Mouse (Mus musculus) cerebral cortex, adult 2 months (tissue): ENCODE results near the gene Ndufs8.

Source experiments
- WGBS: fragments of 180-500 bp; shearing (Covaris S2); methylation state at CpG from one replicate; pipeline ENCODE4 v1.1.7; 2018; 5-methylcytosine and 5-hydroxymethylcytosine counted together

Gene Ndufs8

GRCm38 (mm10) chr19:3930262-3931057 lies 17.9 kb upstream of the Ndufs8 start:
- WGBS, result 70% methylated on average over 21 of the region's 21 CpGs

GRCm38 (mm10) chr19:3929211-3929941 lies 16.8 kb upstream of the Ndufs8 start, which contains the start of gene Aldh3b1:
Aldh3b1 (minus strand) TSS chr19:3929808.
- 30% methylated on average over 12 of the region's 12 CpGs for WGBS

GRCm38 (mm10) chr19:3928779-3929178 lies 16.2 kb upstream of the Ndufs8 start:
- WGBS, result 63% methylated on average over 4 of the region's 4 CpGs

GRCm38 (mm10) chr19:3927989-3928388 lies 15.4 kb upstream of the Ndufs8 start:
- 89% methylated on average over 4 of the region's 4 CpGs for WGBS

GRCm38 (mm10) chr19:3926685-3927084 lies 14.1 kb upstream of the Ndufs8 start:
- 74% methylated on average over 6 of the region's 6 CpGs for WGBS

DNA sequence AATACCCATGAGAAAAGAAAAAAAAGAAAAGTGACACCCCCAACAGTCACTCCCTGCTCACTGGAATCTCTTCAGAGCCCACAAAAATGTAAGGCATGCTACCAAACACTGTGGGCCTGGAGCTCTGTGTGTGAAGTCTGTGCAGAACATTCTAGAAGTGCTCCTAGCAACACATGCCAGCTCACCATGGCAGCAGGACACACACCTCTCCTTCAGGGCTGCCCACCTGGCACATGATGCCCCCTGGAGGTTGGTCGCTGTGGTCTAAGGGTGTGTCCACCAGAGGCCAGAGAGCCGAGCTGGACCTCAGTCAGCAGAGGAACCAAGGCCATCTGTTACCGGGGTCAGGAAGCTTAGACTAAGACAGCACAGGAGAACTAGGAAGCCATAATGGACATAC lies 13.7 kb upstream of the Ndufs8 start:
- 74% methylated on average over 3 of the region's 3 CpGs for WGBS

DNA sequence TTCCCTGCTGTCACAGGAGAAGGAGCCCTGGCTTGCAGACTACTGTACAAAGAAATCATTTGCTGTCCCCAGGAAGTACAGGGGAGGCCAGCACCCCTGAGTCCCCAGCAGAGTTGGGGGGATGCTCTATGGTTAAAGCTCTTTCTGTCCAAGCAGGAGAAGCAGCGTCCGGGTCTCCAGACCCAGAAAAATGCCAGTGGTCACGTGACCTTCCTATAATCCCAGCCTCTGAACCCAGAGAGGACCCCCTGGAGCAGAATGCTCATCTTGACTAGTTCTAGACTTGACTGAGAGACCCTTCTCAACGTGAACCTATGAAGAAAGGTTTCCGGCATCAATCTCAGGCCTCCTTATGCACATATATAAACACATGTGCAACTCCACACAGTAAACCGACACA lies 13.3 kb upstream of the Ndufs8 start:
- WGBS, result 92% methylated on average over 6 of the region's 6 CpGs

DNA sequence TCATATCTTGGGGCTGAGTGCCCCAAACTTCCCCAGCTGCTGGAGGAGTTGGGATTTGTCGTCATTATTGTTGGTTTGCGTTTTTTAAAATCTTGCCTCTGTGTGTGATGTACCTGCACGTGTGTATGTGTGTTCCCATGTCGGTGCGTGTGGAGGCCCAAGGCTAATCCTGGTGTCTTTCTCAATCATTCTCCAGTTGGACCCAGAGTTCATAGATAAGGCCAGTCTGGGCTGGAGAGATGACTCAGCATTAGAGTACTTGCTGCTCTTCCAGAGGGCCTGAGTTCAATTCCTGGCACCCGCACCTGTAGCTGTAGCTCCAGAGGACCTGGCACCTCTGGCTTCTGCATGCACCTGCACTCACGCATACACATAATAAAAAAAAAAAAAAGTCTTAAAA lies 12.3 kb upstream of the Ndufs8 start:
- whole genome bisulfite sequencing, result 97% methylated on average over 7 of the region's 7 CpGs

DNA sequence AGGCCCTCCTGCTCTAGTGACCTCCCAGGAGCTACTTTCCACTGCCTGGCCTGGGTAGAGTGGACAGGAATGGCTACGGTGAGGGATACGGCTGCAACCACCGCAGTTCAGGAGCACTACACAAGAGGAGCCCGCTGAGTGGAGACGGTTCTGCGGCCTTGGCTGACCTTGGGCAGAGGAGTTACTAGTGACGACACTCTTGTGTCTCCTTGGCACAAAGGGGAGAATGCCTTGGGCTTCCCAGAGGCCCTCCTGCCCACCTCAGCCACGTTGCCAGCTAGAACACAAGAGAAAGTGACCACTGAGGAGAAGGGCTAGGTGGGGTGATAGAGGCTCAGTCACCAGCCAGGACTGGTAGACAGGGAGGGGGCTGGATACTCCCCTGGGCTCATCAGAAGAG lies 11.6 kb upstream of the Ndufs8 start:
- 82% methylated on average over 8 of the region's 8 CpGs for WGBS

GRCm38 (mm10) chr19:3923586-3923985 lies 11.0 kb upstream of the Ndufs8 start:
- WGBS, result 60% methylated on average over 13 of the region's 13 CpGs

DNA sequence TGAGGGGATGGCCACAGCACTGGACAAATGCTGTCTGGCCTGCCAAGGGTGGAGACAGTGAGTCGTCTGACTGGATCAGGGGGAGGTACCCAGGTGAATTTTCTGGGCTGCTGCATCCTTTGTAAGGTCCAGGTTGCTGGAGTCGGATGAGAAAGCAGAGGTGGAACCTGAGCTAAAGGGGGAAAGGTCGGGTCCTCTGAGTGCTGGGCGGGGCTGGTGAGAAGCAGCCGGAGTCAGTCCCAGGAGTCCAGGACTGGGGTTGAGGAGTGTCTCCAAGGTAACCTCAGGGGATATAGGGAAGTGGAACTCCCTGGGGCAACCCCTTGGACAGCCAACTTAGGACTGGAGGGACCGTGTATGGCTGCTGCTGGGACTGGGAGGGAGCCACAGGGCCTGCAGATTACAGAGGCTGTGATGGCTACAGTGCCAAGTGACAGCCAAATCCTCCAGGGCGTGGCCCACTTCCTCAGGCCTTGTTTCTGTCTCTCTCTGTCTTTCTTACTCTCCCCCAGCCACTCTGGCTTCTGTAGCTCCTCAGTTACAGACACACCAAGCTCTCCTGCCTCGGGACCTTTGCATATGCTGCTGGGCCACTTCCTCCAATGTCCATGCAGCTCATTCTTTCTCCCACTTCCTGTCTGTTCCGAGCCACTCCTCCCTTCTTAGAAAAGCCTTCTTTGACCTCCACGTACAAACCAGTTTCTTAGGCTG lies 10.2 kb upstream of the Ndufs8 start:
- WGBS, result 66% methylated on average over 10 of the region's 10 CpGs

GRCm38 (mm10) chr19:3916727-3917126 lies 4.2 kb upstream of the Ndufs8 start:
- 80% methylated on average over 11 of the region's 11 CpGs for WGBS

- WGBS, result 83% methylated on average over 5 of the region's 5 CpGs
Observed at GRCm38 (mm10) chr19:3914535-3914934, 2.0 kb upstream of the Ndufs8 start.

DNA sequence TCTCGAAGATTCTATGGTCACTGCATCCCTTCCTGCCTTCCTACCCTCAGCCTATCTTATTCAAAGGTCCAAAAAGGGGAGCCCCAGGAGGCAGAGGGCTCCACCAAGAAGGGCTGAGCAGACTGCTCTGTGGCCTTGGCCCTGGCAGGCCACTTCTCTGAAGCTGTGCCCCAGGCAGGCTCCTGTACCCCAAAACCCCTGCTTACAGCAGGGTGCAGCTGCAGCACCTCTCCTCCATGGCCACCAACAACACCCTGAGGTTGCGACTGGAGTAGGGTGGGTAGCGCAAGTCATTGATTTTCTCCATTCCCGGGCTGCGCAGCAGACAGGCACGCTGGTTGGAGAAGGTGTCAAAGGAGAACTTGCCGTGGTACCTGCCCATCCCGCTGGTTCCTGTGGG lies 1.1 kb upstream of the Ndufs8 start:
- WGBS, result 85% methylated on average over 8 of the region's 8 CpGs

DNA sequence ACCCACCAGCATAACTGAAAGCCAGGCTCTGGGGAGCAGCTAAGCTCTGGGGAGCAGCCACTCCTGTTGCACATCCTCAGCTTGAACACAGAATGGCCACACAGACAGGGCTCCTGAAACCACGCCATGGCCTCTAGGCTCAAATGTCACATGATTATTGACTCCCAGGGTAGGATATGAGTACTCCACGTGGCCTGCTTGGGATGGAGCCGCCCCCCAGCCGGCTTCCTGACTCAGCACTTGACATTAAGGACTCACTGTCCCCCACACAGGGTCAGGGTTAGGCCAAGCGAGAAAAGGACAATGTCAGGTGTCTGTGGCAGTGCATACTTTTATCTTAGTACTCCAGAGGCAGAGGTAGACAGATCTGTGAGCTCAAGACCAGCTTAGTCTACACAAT lies 2.4 kb downstream of the Ndufs8 start:
- WGBS, result 77% methylated on average over 5 of the region's 5 CpGs

GRCm38 (mm10) chr19:3907876-3908660 lies 4.5 kb downstream of the Ndufs8 start:
- 66% methylated on average over 8 of the region's 8 CpGs for WGBS

DNA sequence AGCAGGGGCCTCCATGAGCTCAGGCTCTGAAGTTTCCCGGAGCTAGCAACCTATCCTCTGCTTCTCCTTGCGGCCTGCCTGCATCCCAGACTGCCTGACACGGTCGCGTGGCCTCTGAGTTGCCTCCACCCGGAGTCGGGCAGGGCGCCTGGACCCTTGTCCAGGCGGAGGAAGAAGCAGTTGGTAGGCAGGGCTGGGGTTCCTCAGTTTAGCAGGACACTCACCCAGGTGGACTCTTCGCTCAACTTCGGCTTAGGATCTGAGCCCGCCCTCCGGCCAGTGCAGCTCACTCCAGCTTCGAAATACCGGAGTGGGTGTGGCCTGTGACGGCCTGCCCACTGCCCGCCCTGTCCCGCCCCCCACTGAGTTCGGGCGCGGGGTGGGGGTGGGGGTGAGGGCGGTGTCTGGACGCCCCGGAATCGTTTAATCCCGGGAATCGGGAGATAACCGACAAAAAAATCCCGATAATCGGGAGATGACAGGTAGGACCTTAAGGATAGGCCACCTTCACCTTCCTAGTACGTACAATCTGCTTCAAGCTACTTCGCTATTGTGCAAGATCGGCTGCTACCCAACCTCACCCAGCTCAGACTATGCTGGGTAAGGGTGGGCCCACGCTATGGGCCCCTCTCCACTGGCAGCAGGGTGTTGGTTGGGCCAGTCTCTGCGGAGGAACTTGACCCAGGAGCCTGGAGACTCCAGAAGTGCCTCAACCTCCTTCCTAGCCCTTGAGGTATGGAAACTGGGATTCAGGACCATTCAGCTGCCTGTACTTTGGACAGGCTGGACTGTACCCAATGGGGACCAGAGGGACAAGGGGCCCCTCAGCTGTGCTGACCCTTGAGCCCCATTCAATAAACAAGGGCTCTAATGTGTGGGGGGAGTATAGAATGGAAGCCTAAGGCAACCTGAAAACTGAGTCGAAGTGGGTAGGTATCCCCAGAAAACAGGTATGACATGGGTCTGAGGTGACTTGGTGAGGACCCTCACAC lies 5.5 kb downstream of the Ndufs8 start, which contains the start of gene Tcirg1:
TSS of gene Tcirg1 (minus strand) at position 339 of the 992 bp plus-strand sequence.
- 6% methylated on average over 36 of the region's 36 CpGs for WGBS

- 43% methylated on average over 10 of the region's 10 CpGs for WGBS
Observed at GRCm38 (mm10) chr19:3906326-3906725, 6.2 kb downstream of the Ndufs8 start.

DNA sequence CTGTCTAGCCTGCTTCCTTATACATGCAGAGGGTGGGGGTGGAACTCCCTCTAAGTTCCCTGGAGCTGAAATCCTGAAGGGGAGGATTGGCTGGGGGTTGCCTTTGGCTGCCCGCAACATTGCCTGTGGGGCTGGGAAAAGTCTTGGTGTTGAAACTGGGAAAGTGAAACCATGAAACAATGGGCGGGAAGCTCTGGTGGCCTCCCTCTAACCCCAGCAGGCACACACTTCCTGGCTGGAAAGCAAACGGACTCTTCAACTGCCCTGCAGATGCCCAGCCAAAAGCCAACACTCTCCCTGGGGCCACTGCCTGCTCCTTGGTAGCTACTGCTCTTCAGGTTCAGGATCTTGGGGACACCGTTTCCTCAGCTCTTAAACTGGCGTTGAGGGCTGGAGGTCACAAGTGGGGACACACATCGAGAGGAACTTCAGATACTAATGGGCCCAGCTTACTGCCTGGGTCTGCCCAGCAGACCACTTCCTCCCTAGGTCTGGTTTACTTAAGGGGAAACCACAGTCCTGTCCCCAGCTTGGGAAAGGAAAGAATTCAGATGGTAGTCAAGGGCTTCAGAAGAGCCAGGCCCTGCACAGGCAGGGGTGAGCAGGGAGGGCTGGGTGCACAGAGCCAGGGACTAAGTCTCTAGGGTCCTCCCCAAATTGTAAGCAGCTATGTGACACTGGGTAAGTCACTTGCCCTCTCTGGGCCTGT lies 7.2 kb downstream of the Ndufs8 start:
- 63% methylated on average over 6 of the region's 6 CpGs for WGBS

DNA sequence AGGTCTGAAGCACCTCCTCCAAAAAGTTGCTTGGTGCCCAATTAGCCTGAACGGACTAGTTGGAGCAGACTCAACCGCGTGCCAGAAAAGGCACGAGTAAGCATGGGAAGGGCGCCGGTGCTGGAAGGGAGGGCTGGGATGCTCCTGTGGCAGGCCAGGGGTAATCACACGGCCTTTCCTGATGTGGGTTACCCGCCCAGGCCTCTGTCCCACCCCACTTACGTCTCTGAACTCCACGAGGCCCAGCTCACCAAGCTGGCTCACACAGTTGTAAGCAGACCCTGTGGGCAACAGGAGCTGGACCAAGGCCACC lies 8.3 kb downstream of the Ndufs8 start:
- WGBS, result 72% methylated on average over 10 of the region's 10 CpGs
